Comparison of ENCODE assay signal across 8 mouse cellular contexts in genomic region chr3:90432811-90433219, GRCm38 (mm10). TPM values are rescaled to one million over a fixed set of nuclear protein-coding genes. Genes with fewer than 3 reads are reported as not detected.
DNase-seq lines count a peak whose midpoint lies in the region; ATAC-seq lines count a peak whose summit lies in the region.

No protein-coding gene starts in this region.

- peaks cover 10% of the 10 kb centered on the region for H3K4me1 ChIP-seq in neural tube, embryonic 11.5 days (ENCODE audit: control insufficient read depth, insufficient read depth, low read length)
- peaks cover 36% of the 10 kb centered on the region for H3K4me1 ChIP-seq in hindbrain, embryonic 15.5 days (replicated peaks)
- H3K4me1 ChIP-seq in limb, embryonic 11.5 days (ENCODE audit: control insufficient read depth, insufficient read depth, low read length), result peaks cover 7% of the 10 kb centered on the region
- H3K4me1 ChIP-seq in midbrain, embryonic 10.5 days, result peaks cover 39% of the 10 kb centered on the region

- peak overlapping the region; percentile 85 for H3K4me3 ChIP-seq in neural tube, embryonic 11.5 days (ENCODE audit: low read depth, low read length)
- peak overlapping the region; percentile 72 for H3K4me3 ChIP-seq in hindbrain, embryonic 15.5 days
- H3K4me3 ChIP-seq in limb, embryonic 11.5 days (ENCODE audit: low read depth, low read length), result peak overlapping the region; percentile 86
- peak overlapping the region; percentile 64 for H3K4me3 ChIP-seq in midbrain, embryonic 10.5 days

- WGBS in neural tube, embryonic 11.5 days, result under 1% methylated on average over 12 of the region's 12 CpGs
- WGBS in hindbrain, embryonic 15.5 days, result under 1% methylated on average over 10 of the region's 12 CpGs
- WGBS in limb, embryonic 11.5 days, result 0% methylated on average over 11 of the region's 12 CpGs
- 0% methylated on average over 11 of the region's 12 CpGs for WGBS in midbrain, embryonic 10.5 days

- H3K4me2 ChIP-seq in neural tube, embryonic 11.5 days (ENCODE audit: low read depth), result peak overlapping the region; percentile 78
- peak overlapping the region; percentile 90 for H3K4me2 ChIP-seq in hindbrain, embryonic 15.5 days
- peak overlapping the region; percentile 79 for H3K4me2 ChIP-seq in limb, embryonic 11.5 days (ENCODE audit: low read depth, severe bottlenecking)

- no peaks in the 10 kb centered on the region for H3K27me3 ChIP-seq in neural tube, embryonic 11.5 days (ENCODE audit: control insufficient read depth, insufficient read depth, low read length)
- H3K27me3 ChIP-seq in hindbrain, embryonic 15.5 days, result no peaks in the 10 kb centered on the region
- H3K27me3 ChIP-seq in limb, embryonic 11.5 days (ENCODE audit: control insufficient read depth, insufficient read depth, low read length), result no peaks in the 10 kb centered on the region
- H3K27me3 ChIP-seq in midbrain, embryonic 10.5 days (ENCODE audit: low read depth, poor library complexity, severe bottlenecking), result no peaks in the 10 kb centered on the region

- peak; percentile 42 for ATAC-seq in neural tube, embryonic 11.5 days (ENCODE audit: insufficient read depth, low FRiP score, low TSS enrichment)
- ATAC-seq in hindbrain, embryonic 15.5 days (ENCODE audit: low FRiP score, low read depth), result peak; percentile 29
- peak; percentile 23; the same call in 1 of the 2 replicates for ATAC-seq in limb, embryonic 11.5 days (ENCODE audit: insufficient number of reproducible peaks, low FRiP score, low TSS enrichment, low read depth)
- ATAC-seq in inflammation-experienced regulatory T-cells, adult 6 months, result no peak

- peak; percentile 45 for DNase-seq in neural tube, embryonic 11.5 days (ENCODE audit: low spot score)
- DNase-seq in neural tube, embryonic 10.5 days (ENCODE audit: extremely low spot score, low spot score), result no peak
- peak; percentile 37 for DNase-seq in adrenal gland, postnatal 25 days
- peak; percentile 10 for DNase-seq in fibroblast of lung, adult 2 months (ENCODE audit: low read depth)
- no peak for DNase-seq in limb, embryonic 11.5 days (ENCODE audit: low spot score)
- DNase-seq in midbrain, embryonic 10.5 days (ENCODE audit: low spot score), result no peak

- H3K36me3 ChIP-seq in neural tube, embryonic 11.5 days (ENCODE audit: control insufficient read depth, insufficient read depth, low read length), result no peaks in the 10 kb centered on the region
- no peaks in the 10 kb centered on the region for H3K36me3 ChIP-seq in hindbrain, embryonic 15.5 days
- no peaks in the 10 kb centered on the region for H3K36me3 ChIP-seq in limb, embryonic 11.5 days (ENCODE audit: control insufficient read depth, insufficient read depth, low read length)
- H3K36me3 ChIP-seq in midbrain, embryonic 10.5 days, result peaks cover 30% of the 10 kb centered on the region

- H3K9ac ChIP-seq in neural tube, embryonic 11.5 days (ENCODE audit: low read length), result peak overlapping the region; percentile 91
- peak overlapping the region; percentile 90 for H3K9ac ChIP-seq in hindbrain, embryonic 15.5 days
- H3K9ac ChIP-seq in limb, embryonic 11.5 days (ENCODE audit: low read length), result peak overlapping the region; percentile 92

- no peaks in the 10 kb centered on the region for H3K9me3 ChIP-seq in neural tube, embryonic 11.5 days (ENCODE audit: control insufficient read depth, low read length)
- no peaks in the 10 kb centered on the region for H3K9me3 ChIP-seq in hindbrain, embryonic 15.5 days
- no peaks in the 10 kb centered on the region for H3K9me3 ChIP-seq in limb, embryonic 11.5 days (ENCODE audit: control insufficient read depth, low read length)
- no peaks in the 10 kb centered on the region for H3K9me3 ChIP-seq in midbrain, embryonic 10.5 days (replicated peaks)

- H3K27ac ChIP-seq in neural tube, embryonic 11.5 days (ENCODE audit: low read depth, low read length), result peak overlapping the region; percentile 92
- peak overlapping the region; percentile 94 for H3K27ac ChIP-seq in hindbrain, embryonic 15.5 days (replicated peaks)
- peak overlapping the region; percentile 95 for H3K27ac ChIP-seq in limb, embryonic 11.5 days (replicated peaks; ENCODE audit: low read depth, low read length)
- H3K27ac ChIP-seq in midbrain, embryonic 10.5 days (replicated peaks), result peak overlapping the region; percentile 97

RNA-seq across cellular contexts. Expression of gene Ints3, which starts 0.6 kb away (rescaled TPM):
- polyA plus RNA-seq in neural tube, embryonic 11.5 days (2014; fragmentation: Nextera tagmentation; extraction: Ambion mirVana), result 36.8 and 45.8 TPM in 2 replicates
- total RNA-seq in adrenal gland, postnatal 25 days (2021), result 91.2 and 92.3 TPM in 2 replicates
- 34.3 and 35.0 TPM in 2 replicates for polyA plus RNA-seq in hindbrain, embryonic 15.5 days (2015; fragmentation: Nextera tagmentation; extraction: Ambion mirVana)
- 47.2 and 56.7 TPM in 2 replicates for polyA plus RNA-seq in limb, embryonic 11.5 days (2014; fragmentation: Nextera tagmentation; extraction: Ambion mirVana)
- 36.2 and 36.9 TPM in 2 replicates for polyA plus RNA-seq in midbrain, embryonic 10.5 days (2016; fragmentation: Nextera tagmentation; extraction: Ambion mirVana)
- polyA plus RNA-seq in inflammation-experienced regulatory T-cells, adult 6 months (2017; shearing (Covaris generic)), result 10 to 100 TPM; 15.6 to 18.0 (median 17.6) TPM

RNA-seq across cellular contexts. Expression of gene Npr1, which starts 32.9 kb away (rescaled TPM):
- polyA plus RNA-seq in neural tube, embryonic 11.5 days (2014; fragmentation: Nextera tagmentation; extraction: Ambion mirVana), result 3.1 and 3.5 TPM in 2 replicates
- total RNA-seq in adrenal gland, postnatal 25 days (2021), result 224 and 269 TPM in 2 replicates
- polyA plus RNA-seq in hindbrain, embryonic 15.5 days (2015; fragmentation: Nextera tagmentation; extraction: Ambion mirVana), result 2.4 and 2.8 TPM in 2 replicates
- polyA plus RNA-seq in limb, embryonic 11.5 days (2014; fragmentation: Nextera tagmentation; extraction: Ambion mirVana), result 2.0 and 2.3 TPM in 2 replicates
- polyA plus RNA-seq in midbrain, embryonic 10.5 days (2016; fragmentation: Nextera tagmentation; extraction: Ambion mirVana), result 2.9 and 3.3 TPM in 2 replicates
- polyA plus RNA-seq in inflammation-experienced regulatory T-cells, adult 6 months (2017; shearing (Covaris generic)), result not detected

RNA-seq across cellular contexts. Expression of gene Slc27a3, which starts 43.1 kb away (rescaled TPM):
- 11.6 and 14.1 TPM in 2 replicates for polyA plus RNA-seq in neural tube, embryonic 11.5 days (2014; fragmentation: Nextera tagmentation; extraction: Ambion mirVana)
- total RNA-seq in adrenal gland, postnatal 25 days (2021), result 130 and 146 TPM in 2 replicates
- 31.4 and 34.1 TPM in 2 replicates for polyA plus RNA-seq in hindbrain, embryonic 15.5 days (2015; fragmentation: Nextera tagmentation; extraction: Ambion mirVana)
- polyA plus RNA-seq in limb, embryonic 11.5 days (2014; fragmentation: Nextera tagmentation; extraction: Ambion mirVana), result 24.0 and 28.7 TPM in 2 replicates
- 16.4 and 20.1 TPM in 2 replicates for polyA plus RNA-seq in midbrain, embryonic 10.5 days (2016; fragmentation: Nextera tagmentation; extraction: Ambion mirVana)
- under 1 TPM in 1 of 3 experiments, not detected in 2; 0.31 TPM for polyA plus RNA-seq in inflammation-experienced regulatory T-cells, adult 6 months (2017; shearing (Covaris generic))

RNA-seq across cellular contexts. Expression of gene Ilf2, which starts 43.1 kb away (rescaled TPM):
- 333 and 341 TPM in 2 replicates for polyA plus RNA-seq in neural tube, embryonic 11.5 days (2014; fragmentation: Nextera tagmentation; extraction: Ambion mirVana)
- 65.6 and 65.7 TPM in 2 replicates for total RNA-seq in adrenal gland, postnatal 25 days (2021)
- 231 and 240 TPM in 2 replicates for polyA plus RNA-seq in hindbrain, embryonic 15.5 days (2015; fragmentation: Nextera tagmentation; extraction: Ambion mirVana)
- 377 and 385 TPM in 2 replicates for polyA plus RNA-seq in limb, embryonic 11.5 days (2014; fragmentation: Nextera tagmentation; extraction: Ambion mirVana)
- 343 and 346 TPM in 2 replicates for polyA plus RNA-seq in midbrain, embryonic 10.5 days (2016; fragmentation: Nextera tagmentation; extraction: Ambion mirVana)
- polyA plus RNA-seq in inflammation-experienced regulatory T-cells, adult 6 months (2017; shearing (Covaris generic)), result 100 to 1,000 TPM; 107 to 118 (median 118) TPM

RNA-seq across cellular contexts. Expression of gene Snapin, which starts 58.0 kb away (rescaled TPM):
- 77.3 and 77.7 TPM in 2 replicates for polyA plus RNA-seq in neural tube, embryonic 11.5 days (2014; fragmentation: Nextera tagmentation; extraction: Ambion mirVana)
- total RNA-seq in adrenal gland, postnatal 25 days (2021), result 67.2 and 74.0 TPM in 2 replicates
- polyA plus RNA-seq in hindbrain, embryonic 15.5 days (2015; fragmentation: Nextera tagmentation; extraction: Ambion mirVana), result 90.1 and 93.1 TPM in 2 replicates
- polyA plus RNA-seq in limb, embryonic 11.5 days (2014; fragmentation: Nextera tagmentation; extraction: Ambion mirVana), result 60.5 and 63.6 TPM in 2 replicates
- 65.5 and 75.1 TPM in 2 replicates for polyA plus RNA-seq in midbrain, embryonic 10.5 days (2016; fragmentation: Nextera tagmentation; extraction: Ambion mirVana)
- 10 to 100 TPM; 53.6 to 73.0 (median 71.1) TPM for polyA plus RNA-seq in inflammation-experienced regulatory T-cells, adult 6 months (2017; shearing (Covaris generic))

Comparison
In these comparisons a context has a peak if more than half of its experiments do, and no peak if none do; other contexts are left out.
1. DNase-seq: peak in neural tube, embryonic 11.5 days (single experiment), adrenal gland, postnatal 25 days (single experiment) and fibroblast of lung, adult 2 months (single experiment); none in neural tube, embryonic 10.5 days (single experiment), limb, embryonic 11.5 days (single experiment) and midbrain, embryonic 10.5 days (single experiment).
2. Peak in every context shown above with its lines, with median percentiles within 50 percentile points of each other: H3K27ac ChIP-seq, H3K4me2 ChIP-seq, H3K4me3 ChIP-seq and H3K9ac ChIP-seq.